Mouse (Mus musculus) CH12.LX (cell line): ENCODE measurements at regions not wholly inside any gene's neighbourhood (a gene's known extent, or its start where the extent isn't known, plus 50 kb on each side); places are given as distances from the start of the nearest gene placed in this dataset.

Source experiments
- DNase-seq: peaks from one replicate; pipeline ENCODE4 v3.0.0-alpha.2; 2013; ENCODE audit errors: extremely low read depth
- H3K27ac ChIP-seq: 2 replicates; pipeline ENCODE4 v1.5.1; 2012; ENCODE audit warnings: low read depth, mild to moderate bottlenecking, control low read depth, moderate library complexity; ENCODE audit not compliant: insufficient read depth
- H3K27me3 ChIP-seq: replicated peaks from 2 replicates; pipeline ENCODE3; 2012; ENCODE audit warnings: inconsistent platforms
- H3K36me3 ChIP-seq, 2 experiments: replicated peaks in 1 of 2; 2 replicates each; pipeline versions ENCODE3 to v1.6.1; 2012; ENCODE audit warnings: inconsistent platforms in 1 of 2, low read length in 1 of 2, mild to moderate bottlenecking in 1 of 2, mixed read lengths in 1 of 2, moderate library complexity in 1 of 2; ENCODE audit not compliant: control insufficient read depth in 1 of 2, insufficient read depth in 1 of 2
- H3K4me1 ChIP-seq, 2 experiments: 2 replicates each; pipeline ENCODE4 v1.6.1; 2012; ENCODE audit warnings: inconsistent platforms in 1 of 2, moderate library complexity in 1 of 2; ENCODE audit not compliant: insufficient read depth in 2 of 2, control insufficient read depth in 1 of 2
- H3K4me2 ChIP-seq: 2 replicates; pipeline ENCODE4 v1.6.1; 2012; ENCODE audit warnings: low read depth, mild to moderate bottlenecking, control low read depth; ENCODE audit not compliant: poor library complexity, insufficient read depth, severe bottlenecking
- H3K4me3 ChIP-seq, 3 experiments: fragments of 150-350 bp in 1 of 3; sonication (generic) in 1 of 3; replicated peaks in 1 of 3; 2 replicates each; pipeline versions ENCODE3 to v1.5.1; 2011 to 2012; ENCODE audit warnings: low read depth in 2 of 3, low read length in 2 of 3, mild to moderate bottlenecking in 2 of 3, moderate library complexity in 2 of 3, control low read depth in 1 of 3, improper control_type of control experiment in 1 of 3, inconsistent platforms in 1 of 3, mixed read lengths in 1 of 3; ENCODE audit not compliant: poor library complexity in 1 of 3
- H3K79me2 ChIP-seq: replicated peaks from 2 replicates; pipeline ENCODE4 v1.6.1; 2012; ENCODE audit warnings: mild to moderate bottlenecking, moderate library complexity; ENCODE audit not compliant: control insufficient read depth, poor library complexity, insufficient read depth, severe bottlenecking; ENCODE audit errors: extremely low read depth
- H3K9ac ChIP-seq: 2 replicates; pipeline ENCODE4 v1.6.1; 2012; ENCODE audit warnings: low read depth, mild to moderate bottlenecking, control low read depth, moderate library complexity; ENCODE audit not compliant: insufficient read depth
- H3K9me3 ChIP-seq: replicated peaks from 2 replicates; pipeline ENCODE3; 2012; ENCODE audit warnings: low read length, inconsistent platforms, mixed read lengths
- BHLHE40 ChIP-seq: IDR thresholded peaks from 2 replicates; pipeline ENCODE4 v1.6.1; 2011; ENCODE audit warnings: mild to moderate bottlenecking, low read depth, low read length, improper control_type of control experiment
- CHD1 ChIP-seq: IDR thresholded peaks from 2 replicates; pipeline ENCODE4 v1.6.1; 2012; ENCODE audit warnings: low read depth, low read length, improper control_type of control experiment, inconsistent platforms
- CHD2 ChIP-seq: IDR thresholded peaks from 2 replicates; pipeline ENCODE4 v1.6.1; 2011; ENCODE audit warnings: low read length, improper control_type of control experiment
- CTCF ChIP-seq, 2 experiments: IDR thresholded peaks in 1 of 2; conservative IDR thresholded peaks in 1 of 2; 2 replicates each; pipeline ENCODE4 v1.5.1; 2011 to 2012; ENCODE audit warnings: low read depth in 2 of 2, low read length in 2 of 2, improper control_type of control experiment in 1 of 2, inconsistent platforms in 1 of 2, mild to moderate bottlenecking in 1 of 2, moderate library complexity in 1 of 2
- E2F4 ChIP-seq: IDR thresholded peaks from 2 replicates; pipeline ENCODE4 v1.6.1; 2011; ENCODE audit warnings: low read depth, low read length, improper control_type of control experiment; ENCODE audit not compliant: insufficient replicate concordance
- ELF1 ChIP-seq: IDR thresholded peaks from 2 replicates; pipeline ENCODE4 v1.6.1; 2014; ENCODE audit warnings: low read depth, mild to moderate bottlenecking, inconsistent platforms, low read length, improper control_type of control experiment
- EP300 ChIP-seq: IDR thresholded peaks from 2 replicates; pipeline ENCODE4 v1.6.1; 2011; ENCODE audit warnings: low read length, improper control_type of control experiment
- ETS1 ChIP-seq: conservative IDR thresholded peaks from 2 replicates; pipeline ENCODE4 v1.6.1; 2012; ENCODE audit warnings: low read depth, mild to moderate bottlenecking, inconsistent platforms, low read length, improper control_type of control experiment, moderate library complexity
- GABPA ChIP-seq: IDR thresholded peaks from 2 replicates; pipeline ENCODE4 v1.6.1; 2012; ENCODE audit warnings: low read depth, low read length, improper control_type of control experiment, inconsistent platforms; ENCODE audit not compliant: insufficient replicate concordance
- HCFC1 ChIP-seq: IDR thresholded peaks from 2 replicates; pipeline ENCODE4 v1.6.1; 2012; ENCODE audit warnings: low read depth, mild to moderate bottlenecking, inconsistent platforms, low read length, improper control_type of control experiment
- IRF4 ChIP-seq: IDR thresholded peaks from 2 replicates; pipeline ENCODE4 v1.6.1; 2014; ENCODE audit warnings: low read depth, mild to moderate bottlenecking, inconsistent platforms, low read length, improper control_type of control experiment
- JUN ChIP-seq: IDR thresholded peaks from 2 replicates; pipeline ENCODE4 v1.6.1; 2011; ENCODE audit warnings: low read depth, mild to moderate bottlenecking, low read length, improper control_type of control experiment, moderate library complexity; ENCODE audit not compliant: insufficient read depth
- JUND ChIP-seq: conservative IDR thresholded peaks from 2 replicates; pipeline ENCODE4 v1.6.1; 2011; ENCODE audit warnings: low read depth, low read length, improper control_type of control experiment
- MAFK ChIP-seq: IDR thresholded peaks from 2 replicates; pipeline ENCODE4 v1.6.1; 2011; ENCODE audit warnings: low read length, improper control_type of control experiment; ENCODE audit not compliant: insufficient replicate concordance
- MAX ChIP-seq: IDR thresholded peaks from 2 replicates; pipeline ENCODE4 v1.6.1; 2011; ENCODE audit warnings: low read length, improper control_type of control experiment
- MAZ ChIP-seq: IDR thresholded peaks from 2 replicates; pipeline ENCODE4 v1.6.1; 2012; ENCODE audit warnings: low read depth, mild to moderate bottlenecking, inconsistent platforms, low read length, improper control_type of control experiment, moderate library complexity
- MEF2A ChIP-seq: IDR thresholded peaks from 2 replicates; pipeline ENCODE4 v1.6.1; 2014; ENCODE audit warnings: low read depth, mild to moderate bottlenecking, inconsistent platforms, low read length, improper control_type of control experiment, borderline replicate concordance
- MXI1 ChIP-seq: IDR thresholded peaks from 2 replicates; pipeline ENCODE4 v1.6.1; 2011; ENCODE audit warnings: mild to moderate bottlenecking, low read depth, low read length, improper control_type of control experiment
- MYC ChIP-seq: IDR thresholded peaks from 2 replicates; pipeline ENCODE4 v1.6.1; 2011; ENCODE audit warnings: low read depth, mild to moderate bottlenecking, improper control_type of control experiment, low read length
- NRF1 ChIP-seq: IDR thresholded peaks from 2 replicates; pipeline ENCODE4 v1.6.1; 2014; ENCODE audit warnings: low read depth, mild to moderate bottlenecking, inconsistent platforms, low read length, improper control_type of control experiment, moderate library complexity
- PAX5 ChIP-seq: IDR thresholded peaks from 2 replicates; pipeline ENCODE4 v1.6.1; 2012; ENCODE audit warnings: low read length, inconsistent platforms, mixed read lengths
- RAD21 ChIP-seq: IDR thresholded peaks from 2 replicates; pipeline ENCODE4 v1.6.1; 2011; ENCODE audit warnings: low read depth, mild to moderate bottlenecking, low read length, improper control_type of control experiment, moderate library complexity
- SIN3A ChIP-seq: IDR thresholded peaks from 2 replicates; pipeline ENCODE4 v1.6.1; 2012; ENCODE audit warnings: low read length, improper control_type of control experiment, inconsistent platforms
- TBP ChIP-seq: conservative IDR thresholded peaks from 2 replicates; pipeline ENCODE4 v1.6.1; 2011; ENCODE audit warnings: low read depth, low read length, improper control_type of control experiment
- TCF12 ChIP-seq: IDR thresholded peaks from 2 replicates; pipeline ENCODE4 v1.6.1; 2014; ENCODE audit warnings: low read depth, mild to moderate bottlenecking, inconsistent platforms, low read length, improper control_type of control experiment
- UBTF ChIP-seq: IDR thresholded peaks from 2 replicates; pipeline ENCODE4 v1.6.1; 2012; ENCODE audit warnings: low read depth, mild to moderate bottlenecking, inconsistent platforms, low read length, improper control_type of control experiment, moderate library complexity
- USF1 ChIP-seq: IDR thresholded peaks from 2 replicates; pipeline ENCODE4 v1.6.1; 2014; ENCODE audit warnings: low read depth, mild to moderate bottlenecking, inconsistent platforms, low read length, improper control_type of control experiment
- USF2 ChIP-seq: conservative IDR thresholded peaks from 2 replicates; pipeline ENCODE4 v1.6.1; 2011; ENCODE audit warnings: low read depth, low read length, improper control_type of control experiment
- ZKSCAN1 ChIP-seq: IDR thresholded peaks from 2 replicates; pipeline ENCODE4 v1.6.1; 2012; ENCODE audit warnings: low read depth, inconsistent platforms, low read length, improper control_type of control experiment, borderline replicate concordance
- ZMIZ1 ChIP-seq: IDR thresholded peaks from 2 replicates; pipeline ENCODE4 v1.6.1; 2012; ENCODE audit warnings: low read depth, mild to moderate bottlenecking, inconsistent platforms, low read length, improper control_type of control experiment
- ZNF384 ChIP-seq: IDR thresholded peaks from 2 replicates; pipeline ENCODE4 v1.6.1; 2012; ENCODE audit warnings: low read depth, low read length, improper control_type of control experiment, inconsistent platforms
- dilution Hi-C: fragments of 300-500 bp; cut with MboI; formaldehyde crosslinking; loops from 2 replicates; pipeline ENCODE4 v1.14.3; 2020; ENCODE audit warnings: low sequenced_read_pairs; ENCODE audit not compliant: extremely low pct_unique_long_range_greater_than_20kb, extremely low pct_ligation_motif_present
- in situ Hi-C: fragments of 300-500 bp; cut with MboI; formaldehyde crosslinking; loops from 3 replicates; pipeline ENCODE4 v1.14.3; 2019; ENCODE audit warnings: low sequenced_read_pairs, low pct_ligation_motif_present, low pct_unique_long_range_greater_than_20kb, mixed read lengths

DNA sequence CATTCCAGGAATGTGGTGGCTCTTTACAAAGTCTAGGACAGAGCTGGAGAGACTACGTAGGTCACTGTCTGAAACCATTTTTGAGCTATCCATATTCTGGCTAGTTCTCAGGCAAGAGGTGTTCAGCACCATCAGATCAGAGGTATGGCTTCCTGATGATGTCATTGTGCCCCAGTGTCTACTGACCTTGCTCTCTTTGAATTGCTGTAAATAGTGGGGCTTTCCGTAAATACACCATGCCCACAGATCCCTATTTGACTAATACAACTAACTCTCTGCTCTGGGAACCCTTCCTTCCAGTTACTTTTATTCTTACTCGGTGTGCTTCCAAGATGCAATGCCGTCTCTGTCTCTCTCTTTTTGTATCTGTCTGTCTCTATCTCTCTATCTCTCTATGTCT is 72.9 kb downstream of the Cxcr4 start:
- Histone ChIP-seq H3K27me3 (no peaks in the 10 kb centered on the region), H3K4me3 (peak overlapping the region in 1 of 3 experiments; percentile 9), H3K79me2 (no peaks in the 10 kb centered on the region), H3K9me3 (no peaks in the 10 kb centered on the region), H3K36me3 (no peaks in the 10 kb centered on the region), H3K4me1 (peaks cover 39 to 55% of the 10 kb centered on the region in 2 experiments), H3K27ac (peak overlapping the region; percentile 94), H3K9ac (peak overlapping the region; percentile 34), H3K4me2 (peak overlapping the region; percentile 67; the same call in 1 of the 2 replicates)
- dilution Hi-C loops (no loop called here), in situ Hi-C loops (no loop called here)
- peak; percentile 36 for DNase-seq
- TF ChIP-seq JUND, result peak; percentile 80
- no peak for TF ChIP-seq GABPA
- no peak for TF ChIP-seq MXI1
- TF ChIP-seq BHLHE40, result no peak; the same call in 1 of the 2 replicates
- no peak for TF ChIP-seq USF2
- peak; percentile 76 for TF ChIP-seq ETS1
- peak; percentile 59; the same call in 1 of the 2 replicates for TF ChIP-seq MYC
- TF ChIP-seq ELF1, result 0 out of 2 replicates have a peak, but pooled peaks have one; percentile 16
- no peak for TF ChIP-seq UBTF
- peak; percentile 89 for TF ChIP-seq IRF4
- TF ChIP-seq MAX, result peak; percentile 44; the same call in 1 of the 2 replicates
- TF ChIP-seq NRF1, result 0 out of 2 replicates have a peak, but pooled peaks have one; percentile 1
- peak; percentile 87 for TF ChIP-seq EP300
- TF ChIP-seq JUN, result peak; percentile 85
- peak; percentile 85 for TF ChIP-seq MEF2A
- TF ChIP-seq HCFC1, result no peak
- TF ChIP-seq CHD2, result 0 out of 2 replicates have a peak, but pooled peaks have one; percentile 34
- TF ChIP-seq ZMIZ1, result no peak
- no peak for TF ChIP-seq CHD1
- peak; percentile 70 for TF ChIP-seq TCF12

- Histone ChIP-seq H3K27ac (peak overlapping the region; percentile 94; the same call in 1 of the 2 replicates), H3K9me3 (no peaks in the 10 kb centered on the region), H3K36me3 (no peaks in the 10 kb centered on the region), H3K4me3 (no peak overlapping the region), H3K27me3 (no peaks in the 10 kb centered on the region), H3K4me1 (peaks cover 39 to 62% of the 10 kb centered on the region in 2 experiments), H3K4me2 (peak overlapping the region; percentile 67), H3K79me2 (no peaks in the 10 kb centered on the region), H3K9ac (peak overlapping the region; percentile 44)
- in situ Hi-C loops, result no loop called here
- DNase-seq, result peak; percentile 68
- dilution Hi-C loops, result no loop called here
- TF ChIP-seq MAFK, result peak; percentile 43; the same call in 1 of the 2 replicates
- no peak for TF ChIP-seq E2F4
- peak; percentile 81 for TF ChIP-seq JUN
- TF ChIP-seq ZNF384, result 0 out of 2 replicates have a peak, but pooled peaks have one; percentile 30
- TF ChIP-seq TBP, result no peak
- no peak for TF ChIP-seq RAD21
- no peak for TF ChIP-seq ZKSCAN1
- TF ChIP-seq PAX5, result no peak
- no peak; the same call in 1 of the 2 replicates for TF ChIP-seq MXI1
- no peak for TF ChIP-seq MAZ
- peak; percentile 56; the same call in 1 of the 2 replicates for TF ChIP-seq MYC
- TF ChIP-seq SIN3A, result peak; percentile 18; the same call in 1 of the 2 replicates
- TF ChIP-seq ELF1, result 0 out of 2 replicates have a peak, but pooled peaks have one; percentile 14
- TF ChIP-seq NRF1, result no peak
- no peak for TF ChIP-seq MAX
- no peak for TF ChIP-seq CTCF (conservative IDR thresholded peaks at IDR 0.05 in 1 of 2, IDR thresholded peaks at IDR 0.05 in 1 of 2; ENCODE audit: low read depth in 2 of 2, low read length in 2 of 2)
- TF ChIP-seq IRF4, result peak; percentile 94
- TF ChIP-seq UBTF, result no peak
- peak; percentile 76 for TF ChIP-seq CHD2
- peak; percentile 87 for TF ChIP-seq TCF12
- no peak for TF ChIP-seq USF1
Measured at GRCm38 (mm10) chr1:128518514-128518913, 73.6 kb downstream of the Cxcr4 start.
